Mouse (Mus musculus): Measurements from ENCODE around the gene Aif1. TPM values are rescaled to one million over a fixed set of nuclear protein-coding genes. Genes with fewer than 3 reads are reported as not detected.
"Not testable (repeated sequence)": the region's sequence is repeated elsewhere in the genome, so short reads cannot be mapped to it uniquely, and the experiment has no call there.

Aif1 gene
- total RNA-seq, 2 experiments from 2014 or later = 9.8 to 10.6 TPM

DNA sequence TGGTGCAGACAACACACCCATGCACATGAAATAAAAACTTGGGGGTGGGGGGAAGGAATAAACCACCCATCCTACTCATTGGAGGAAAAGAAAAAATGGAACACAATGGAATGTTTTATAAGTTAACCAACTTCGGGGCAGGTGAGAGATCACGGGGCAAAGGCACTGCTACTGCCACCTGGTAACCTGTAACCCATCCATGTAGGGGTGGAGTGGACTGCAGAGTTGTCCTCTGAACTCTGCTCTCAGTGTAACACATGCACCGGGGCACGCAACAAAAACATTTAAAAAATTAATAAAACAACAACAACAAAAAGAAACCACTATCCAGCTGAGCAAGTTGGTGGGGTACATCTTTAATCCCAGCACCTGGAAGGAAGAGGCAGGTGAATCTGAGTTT lies 23.7 kb downstream of the Aif1 start:
- no peak for DNase-seq (ENCODE audit: low spot score in 2 of 2)

DNA sequence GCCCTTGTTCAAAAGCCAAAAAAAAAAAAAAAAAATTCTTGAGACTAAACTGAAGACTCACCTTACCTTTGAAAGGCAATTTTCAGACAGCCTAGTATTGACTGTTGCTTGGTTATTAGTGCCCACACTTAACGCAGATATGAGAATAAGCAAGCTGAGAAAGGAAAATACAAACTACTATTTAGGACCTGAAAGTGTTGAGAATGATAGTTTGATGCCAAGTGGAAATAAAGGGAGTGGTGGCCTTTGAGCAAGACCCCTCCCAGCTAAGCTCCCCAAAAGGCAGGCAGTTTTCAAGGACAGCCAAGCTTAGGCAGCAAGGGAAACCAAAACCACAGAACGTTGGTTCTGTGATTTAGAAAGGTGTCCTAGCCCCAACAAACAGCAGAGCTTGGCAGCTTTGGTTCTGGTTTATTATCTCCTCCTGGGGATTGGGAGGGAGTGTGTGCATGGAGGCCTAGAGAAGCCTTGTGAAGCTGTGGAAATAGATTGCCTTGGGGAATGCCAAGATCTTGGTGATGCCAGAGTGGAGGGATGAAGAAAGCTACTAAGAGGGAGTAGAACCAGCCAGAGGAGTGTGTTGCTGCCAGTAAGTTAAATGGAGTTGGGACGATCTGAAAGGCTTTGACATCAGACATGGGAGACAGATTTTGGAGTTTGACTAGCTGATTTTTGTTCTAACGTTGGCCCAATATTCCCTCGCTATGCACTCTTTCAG lies 27.8 kb downstream of the Aif1 start:
- DNase-seq (ENCODE audit: low spot score in 2 of 2) = no peak

DNA sequence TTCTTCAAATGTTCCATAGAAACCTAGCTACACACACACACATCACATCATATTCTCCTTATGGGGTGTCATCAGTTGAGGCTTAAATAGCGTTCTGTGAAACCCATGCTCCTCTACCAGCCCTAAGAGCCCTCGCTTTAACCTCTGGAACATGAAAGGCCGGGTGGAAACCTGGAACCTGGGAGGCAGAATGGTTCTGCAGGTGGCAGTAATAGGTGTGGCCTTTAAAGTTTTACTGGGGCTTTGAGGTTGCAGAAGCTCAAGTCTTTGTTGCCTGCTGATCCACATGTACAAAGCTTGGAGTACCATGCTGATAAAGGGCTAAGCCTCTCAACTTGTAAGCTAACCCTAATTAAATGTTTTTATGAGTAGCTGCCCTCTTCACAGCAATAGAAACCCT lies 28.5 kb downstream of the Aif1 start:
- no peak for DNase-seq (ENCODE audit: low spot score in 2 of 2)

DNA sequence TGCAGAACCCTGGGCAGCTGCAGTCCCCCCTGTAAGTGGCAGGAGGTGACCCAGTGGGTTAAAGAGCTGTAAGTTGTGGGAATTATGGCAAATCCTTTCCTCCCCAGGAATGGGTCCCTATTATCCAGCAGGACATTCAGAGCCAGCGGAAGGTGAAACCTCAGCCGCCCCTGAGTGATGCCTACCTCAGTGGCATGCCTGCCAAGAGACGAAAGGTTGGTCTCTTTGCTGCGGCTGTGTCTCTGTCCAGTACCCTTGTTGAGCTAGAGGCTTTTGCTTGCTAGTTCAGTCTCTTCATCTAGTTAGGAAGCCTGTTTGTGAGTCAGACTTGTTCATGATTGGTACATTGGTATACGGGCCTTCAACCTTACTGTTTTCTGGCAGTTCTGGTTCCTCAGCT lies 29.7 kb downstream of the Aif1 start:
- DNase-seq (ENCODE audit: low spot score in 2 of 2) = no peak

DNA sequence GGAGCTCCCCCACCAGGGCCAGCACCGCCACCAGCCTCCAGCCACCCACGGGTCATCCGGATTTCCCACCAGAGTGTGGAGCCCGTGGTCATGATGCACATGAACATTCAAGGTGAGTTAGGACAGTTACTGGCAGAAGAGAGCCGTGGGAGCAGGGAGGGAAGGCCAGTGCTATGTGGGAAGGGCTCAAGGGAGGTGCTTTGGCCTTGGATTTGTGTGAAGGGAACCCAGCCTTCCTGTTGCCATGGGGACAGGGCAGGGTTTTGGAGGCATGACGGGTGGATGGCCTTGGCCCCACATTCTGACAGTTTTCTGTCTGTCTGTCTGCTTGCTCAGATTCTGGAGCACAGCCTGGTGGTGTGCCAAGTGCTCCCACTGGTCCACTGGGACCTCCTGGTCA lies 33.9 kb downstream of the Aif1 start:
- peak in 1 of 2 experiments; percentile 62 for DNase-seq (ENCODE audit: low spot score in 2 of 2)

DNA sequence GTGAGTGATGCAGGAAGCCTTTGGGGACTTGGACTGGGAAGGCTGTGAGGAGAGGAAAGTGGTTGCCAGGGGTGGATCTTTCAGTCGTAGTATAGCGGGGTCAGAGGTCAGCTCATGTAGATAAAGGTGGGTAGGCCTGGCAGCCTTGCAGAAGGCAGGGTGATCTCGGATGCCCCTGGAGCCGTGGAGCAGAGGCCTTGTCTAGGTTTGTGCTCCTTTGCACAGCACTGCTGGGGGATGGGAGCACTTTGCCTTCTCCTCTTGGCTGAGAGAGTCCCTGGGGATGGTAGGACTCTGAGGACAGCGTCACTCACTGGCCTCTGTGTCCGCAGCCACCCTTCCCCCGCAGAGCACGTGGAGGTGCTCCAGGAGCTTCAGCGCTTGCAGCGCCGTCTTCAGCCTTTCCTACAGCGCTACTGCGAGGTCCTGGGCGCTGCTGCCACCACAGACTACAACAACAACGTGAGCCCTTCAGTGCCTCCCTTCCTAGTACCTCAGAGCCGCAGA lies 35.3 kb downstream of the Aif1 start:
- DNase-seq (ENCODE audit: low spot score in 2 of 2) = no peak

DNA sequence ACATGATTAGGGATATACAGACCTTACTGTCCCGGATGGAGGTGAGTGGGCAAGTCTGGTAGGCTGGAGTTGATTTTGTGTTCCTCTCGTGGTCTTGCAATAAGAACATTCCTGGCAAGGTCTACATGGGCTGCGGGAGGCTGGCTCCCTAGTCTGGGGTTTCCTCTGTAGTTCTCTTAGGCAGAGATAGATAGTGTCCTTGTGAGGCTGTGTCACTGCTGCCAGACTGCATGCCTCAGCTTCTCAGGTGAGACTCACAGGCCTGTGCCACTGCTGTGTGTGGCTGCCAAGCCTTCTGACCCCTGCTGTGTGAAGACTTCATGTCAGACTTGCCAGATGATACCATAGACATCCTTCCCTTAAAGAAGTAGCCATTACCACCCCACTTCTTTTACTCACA lies 36.6 kb downstream of the Aif1 start:
- DNase-seq (ENCODE audit: low spot score in 2 of 2) = no peak

DNA sequence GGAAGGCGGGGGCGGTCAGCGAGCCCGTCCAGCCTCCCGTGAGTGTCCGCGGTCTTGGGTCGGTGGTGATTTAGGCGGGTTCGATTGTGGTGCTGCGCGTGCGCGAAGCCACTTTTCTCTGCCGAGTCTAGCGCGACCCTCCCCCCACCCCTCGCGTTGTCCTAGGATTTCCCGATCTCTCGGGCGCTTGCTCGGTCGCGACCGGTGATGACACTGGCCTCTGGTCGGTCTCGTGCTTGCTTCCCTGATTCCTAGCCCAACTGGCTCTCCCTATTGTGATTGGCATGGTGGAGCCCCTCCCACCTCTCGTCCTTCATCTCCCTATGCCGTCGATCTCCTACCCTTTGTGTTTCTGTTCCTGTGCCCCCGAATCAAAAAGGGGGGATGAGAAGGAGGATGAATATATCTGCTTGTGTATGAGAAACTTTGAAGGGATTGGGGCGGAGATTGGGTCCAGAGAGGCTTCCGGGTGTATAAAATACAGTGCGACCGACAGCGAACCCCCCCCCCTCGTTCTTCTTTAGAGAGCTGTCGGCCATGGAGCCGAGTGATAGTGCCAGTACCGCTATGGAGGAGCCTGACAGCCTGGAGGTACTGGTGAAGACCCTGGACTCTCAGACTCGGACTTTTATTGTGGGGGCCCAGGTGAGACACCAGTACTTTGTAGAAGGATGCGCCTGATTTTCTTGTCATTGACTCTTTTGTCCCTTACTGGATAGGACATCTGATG lies 40.1 kb downstream of the Aif1 start:
- DNase-seq (ENCODE audit: low spot score in 2 of 2) = no peak

DNA sequence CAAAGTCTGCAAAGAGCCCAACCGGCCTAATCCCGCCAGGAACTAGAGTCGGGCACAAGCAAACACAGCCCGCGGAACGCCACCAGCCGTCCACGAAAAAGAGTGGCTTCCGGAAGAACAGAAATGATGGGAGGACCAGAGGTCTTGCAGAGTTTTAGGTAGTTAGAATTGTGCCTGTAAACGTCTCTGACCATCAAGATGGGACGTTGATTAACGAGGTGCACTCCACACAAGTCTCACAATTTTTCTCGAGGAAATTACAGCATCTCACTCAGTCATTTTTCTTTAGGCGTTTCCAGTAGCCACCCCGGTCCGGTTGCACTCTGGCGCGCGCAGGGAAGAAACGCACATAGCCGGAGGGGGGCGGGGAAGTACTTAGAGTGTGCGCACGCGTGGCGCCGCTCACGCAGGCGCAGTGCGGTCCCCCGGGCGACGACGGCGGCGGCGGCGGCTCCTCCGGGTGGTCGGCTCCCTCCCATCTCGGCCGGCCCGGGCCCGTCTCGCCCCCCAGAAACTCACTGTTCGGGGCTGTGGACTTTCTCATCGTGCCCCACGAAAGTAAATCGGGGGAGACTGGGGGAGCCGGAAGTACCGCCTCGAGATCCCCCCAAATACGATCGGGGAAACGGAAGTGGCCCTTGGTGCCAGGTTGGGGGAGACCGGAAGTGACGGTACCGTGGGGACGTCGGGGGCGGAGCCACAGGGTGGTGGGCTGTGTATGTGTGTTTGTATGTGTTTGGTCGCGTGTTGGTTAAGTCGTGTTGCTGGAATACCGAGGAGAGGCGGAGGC lies 40.9 kb downstream of the Aif1 start, which contains the start of gene Bag6:
Bag6 (plus strand) TSS at position 378 of the 790 bp plus-strand sequence.
- peak; percentile 91 to 92 for DNase-seq (ENCODE audit: low spot score in 2 of 2)

DNA sequence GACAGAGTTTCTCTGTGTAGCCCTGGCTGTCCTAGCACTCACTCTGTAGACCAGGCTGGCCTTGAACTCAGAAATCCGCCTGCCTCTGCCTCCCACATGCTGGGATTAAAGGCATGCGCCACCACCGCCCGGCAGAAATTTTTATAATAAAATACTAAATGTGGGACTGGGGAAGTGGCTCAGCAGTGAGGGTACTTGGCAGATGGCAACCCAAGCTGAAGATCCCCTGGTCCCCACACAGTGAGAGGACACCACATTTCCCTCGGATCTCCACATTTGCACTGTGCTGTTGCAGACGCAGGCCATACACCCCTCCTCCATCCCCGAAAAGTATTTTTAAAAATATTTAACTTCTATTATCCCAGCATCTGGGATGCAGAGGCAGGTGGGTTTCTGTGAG lies 42.4 kb downstream of the Aif1 start:
- no peak for DNase-seq (ENCODE audit: low spot score in 2 of 2)

DNA sequence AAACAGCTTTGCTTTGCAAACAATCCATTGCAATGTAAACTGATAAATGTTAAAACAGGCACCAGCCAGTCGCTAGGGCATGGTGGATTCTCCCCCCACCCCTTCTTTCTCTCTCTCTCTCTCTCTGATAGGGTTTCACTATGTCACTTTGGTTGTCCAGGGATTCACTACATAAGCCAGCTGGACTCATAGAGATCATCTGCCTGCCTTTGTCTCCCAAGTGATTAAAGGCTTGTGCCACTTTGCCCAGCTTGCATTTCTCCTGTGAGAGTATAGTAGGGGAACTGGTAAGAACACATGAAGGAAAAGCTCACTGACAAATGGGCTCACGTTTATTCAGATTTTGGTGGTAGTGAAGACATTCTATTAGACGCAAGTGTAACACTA lies 43.7 kb downstream of the Aif1 start:
- DNase-seq (ENCODE audit: low spot score in 2 of 2) = no peak

DNA sequence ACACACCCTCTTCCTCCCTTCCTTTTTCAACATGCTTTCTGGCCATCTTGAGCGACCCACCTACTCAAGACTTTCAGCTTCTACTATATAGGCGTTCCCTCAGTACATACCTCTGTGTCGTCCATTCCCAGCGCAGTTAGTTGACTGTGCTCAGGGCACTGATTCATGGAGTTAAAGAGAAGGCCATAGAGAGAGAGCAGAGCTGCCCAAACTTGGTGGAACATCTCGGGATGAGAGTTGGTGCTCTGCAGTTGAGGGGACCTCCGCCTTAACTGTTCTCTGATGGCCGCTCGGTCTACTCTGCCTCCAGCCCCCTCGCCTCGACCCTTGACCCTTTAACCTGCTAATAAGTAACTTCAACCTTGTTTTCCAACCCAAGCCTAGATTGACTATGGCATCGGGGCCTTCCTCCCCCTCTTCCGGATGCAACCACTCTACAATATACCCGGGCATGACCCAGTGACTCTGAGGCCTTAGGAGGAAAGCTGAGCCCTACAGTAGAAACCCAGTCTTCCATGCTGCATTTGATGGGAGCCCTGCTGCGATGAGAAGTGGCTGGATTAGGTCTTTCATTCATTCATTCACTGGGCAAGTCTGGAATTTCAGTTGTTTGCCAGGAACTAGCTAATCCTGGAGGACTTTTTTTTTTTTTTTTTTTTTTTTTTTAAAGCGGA lies 44.2 kb downstream of the Aif1 start, which contains the start of gene Apom:
Apom (minus strand) TSS at position 551 of the 674 bp plus-strand sequence.
- DNase-seq (ENCODE audit: low spot score in 2 of 2) = no peak

DNA sequence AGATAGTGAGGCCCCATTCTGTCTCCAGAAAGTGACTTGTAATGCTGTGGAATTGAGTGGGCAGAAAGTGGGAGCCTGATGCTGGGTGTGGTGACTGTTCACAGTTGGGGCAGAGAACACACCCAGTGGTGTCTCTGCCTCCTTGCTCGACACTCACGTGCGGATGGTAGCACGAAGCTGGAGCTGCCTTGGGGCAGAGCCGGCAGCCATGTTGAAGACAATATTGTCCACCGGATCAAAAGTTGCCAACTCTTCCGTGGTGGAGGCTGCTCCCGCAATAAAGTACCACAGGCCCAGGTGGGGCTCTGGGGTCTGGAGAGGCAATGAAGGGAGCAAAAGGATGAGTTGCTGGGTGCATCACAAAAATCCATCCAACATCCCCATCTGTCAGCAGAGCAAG lies 44.8 kb downstream of the Aif1 start:
- DNase-seq (ENCODE audit: low spot score in 2 of 2) = no peak

DNA sequence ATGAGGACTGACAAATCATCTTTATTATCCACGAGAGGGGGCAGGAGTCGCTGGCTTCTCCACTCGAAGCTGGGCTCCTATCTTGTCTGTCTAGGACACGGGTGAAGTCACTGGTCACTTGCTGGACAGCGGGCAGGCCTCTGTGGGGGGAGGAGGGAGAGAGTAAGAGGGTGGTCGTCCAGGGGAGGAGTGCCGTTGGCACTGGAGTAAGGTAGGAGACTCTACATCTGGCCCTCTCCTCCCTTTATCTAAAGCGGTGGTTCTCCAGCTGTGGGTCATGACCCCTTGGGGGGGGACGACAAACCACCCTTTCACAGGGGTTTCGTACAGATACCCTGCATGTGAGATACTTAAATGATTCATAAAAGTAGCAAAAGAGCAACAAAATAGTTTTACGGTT lies 46.9 kb downstream of the Aif1 start:
- DNase-seq (ENCODE audit: low spot score in 2 of 2) = no peak

DNA sequence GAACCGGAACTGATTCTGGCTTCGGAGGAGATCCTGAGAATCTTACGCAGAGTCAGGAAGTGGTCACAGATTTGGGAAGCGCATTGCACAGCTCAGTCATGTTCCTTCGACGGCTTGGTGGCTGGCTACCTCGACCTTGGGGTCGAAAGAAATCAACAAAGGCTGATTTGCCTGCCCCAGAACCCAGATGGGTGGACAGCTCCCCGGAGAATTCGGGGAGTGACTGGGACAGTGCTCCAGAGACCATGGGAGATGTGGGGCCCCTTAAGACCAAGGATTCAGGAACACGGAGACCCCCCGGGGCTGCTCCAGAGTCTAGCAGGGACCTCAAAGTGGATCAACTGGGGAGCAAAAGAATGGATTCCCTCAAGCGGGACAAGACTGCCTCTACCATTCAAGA lies 48.9 kb downstream of the Aif1 start:
- DNase-seq (ENCODE audit: low spot score in 2 of 2) = no peak

DNA sequence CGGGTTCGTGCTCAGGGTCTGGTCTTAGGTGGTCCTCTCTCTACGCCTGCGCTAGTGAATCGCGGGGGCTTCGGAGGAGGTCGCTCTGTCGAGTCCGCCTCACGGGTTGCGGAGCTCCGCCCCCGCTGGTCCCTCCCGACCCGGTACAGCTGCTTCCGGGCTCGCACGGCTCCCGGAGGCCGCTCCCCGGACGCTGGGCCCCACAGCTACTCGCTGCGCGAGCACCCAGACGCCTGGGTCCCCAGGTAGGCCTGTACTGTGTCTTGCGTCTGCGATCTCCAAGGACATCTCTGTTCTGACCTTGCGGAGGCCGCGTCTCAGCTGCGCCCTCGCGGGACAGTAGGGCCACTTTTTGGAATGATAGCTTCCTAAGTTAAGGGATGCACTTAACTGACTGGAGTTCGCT lies 49.7 kb downstream of the Aif1 start, which contains the start of gene D17H6S53E:
D17H6S53E (plus strand) TSS at position 168 of the 406 bp plus-strand sequence.
- DNase-seq (ENCODE audit: low spot score in 2 of 2) = peak in 1 of 2 experiments; percentile 51

DNA sequence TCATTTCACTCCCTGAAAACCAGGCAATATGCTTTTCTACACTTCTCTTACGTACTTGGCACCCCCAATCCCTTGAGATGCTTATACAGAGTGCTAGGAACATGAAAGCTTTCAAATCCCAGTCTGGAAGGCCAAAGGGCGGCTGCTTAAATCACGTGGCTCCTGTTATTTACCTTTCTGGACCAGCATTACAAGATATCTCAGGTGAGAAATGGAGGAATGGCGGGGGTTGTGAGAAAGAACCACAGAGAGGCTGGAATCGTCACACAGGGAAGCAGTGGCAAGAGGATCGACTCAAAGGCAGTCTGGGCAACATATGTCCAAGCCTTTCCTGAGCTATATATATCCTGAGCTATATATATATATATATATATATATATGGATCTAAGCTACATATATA lies 50.3 kb downstream of the Aif1 start:
- DNase-seq (ENCODE audit: low spot score in 2 of 2) = no peak

DNA sequence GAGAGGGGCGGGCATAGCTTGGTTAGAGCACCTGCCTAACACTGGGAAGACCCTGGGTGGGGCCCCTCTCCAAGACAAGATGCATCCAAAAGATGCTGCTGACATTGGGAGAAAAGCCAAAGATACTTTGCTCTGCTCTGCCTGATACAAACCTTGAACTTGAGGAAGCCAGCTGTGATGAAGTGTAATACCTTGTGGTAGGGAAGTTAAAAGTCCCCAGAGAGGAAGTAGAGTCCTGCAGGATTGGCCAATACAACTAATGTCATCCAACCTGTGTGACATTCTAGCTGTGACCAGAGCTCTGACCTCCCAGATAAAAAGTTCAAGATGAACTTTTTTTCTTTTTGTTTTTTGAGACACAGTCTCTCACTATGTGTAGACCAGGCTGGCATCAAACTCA lies 50.8 kb downstream of the Aif1 start:
- DNase-seq (ENCODE audit: low spot score in 2 of 2) = no peak

DNA sequence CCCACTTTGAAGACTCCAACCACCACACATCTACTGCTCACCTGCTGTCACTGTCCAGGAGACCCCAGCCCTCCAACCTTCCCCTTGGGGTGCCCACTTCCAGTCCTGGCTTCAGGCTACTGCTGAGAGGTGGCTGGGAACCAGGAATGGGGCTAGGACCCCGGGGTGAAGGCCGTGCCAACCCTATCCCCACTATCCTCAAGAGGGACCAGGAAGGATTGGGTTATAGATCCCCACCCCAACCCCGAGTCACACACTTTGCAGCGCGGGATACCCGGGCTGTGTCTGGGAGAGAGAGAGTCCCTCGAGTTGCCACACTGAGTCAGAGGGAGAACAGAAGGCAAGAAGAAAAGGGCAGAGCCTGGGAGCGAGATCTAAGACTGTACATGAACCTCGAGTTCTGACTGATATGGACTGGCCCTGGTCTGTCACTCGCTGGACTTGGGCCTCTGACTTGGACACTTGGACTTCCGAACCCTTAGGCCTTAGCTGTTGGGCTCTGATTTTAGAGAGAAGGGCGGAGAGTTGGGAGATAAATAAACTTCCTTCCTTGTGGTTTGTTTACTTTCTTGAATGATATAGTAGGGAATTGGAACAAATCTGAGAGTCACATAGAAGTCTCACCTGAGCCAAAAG lies 51.5 kb downstream of the Aif1 start:
- DNase-seq (ENCODE audit: low spot score in 2 of 2) = not testable (repeated sequence)

DNA sequence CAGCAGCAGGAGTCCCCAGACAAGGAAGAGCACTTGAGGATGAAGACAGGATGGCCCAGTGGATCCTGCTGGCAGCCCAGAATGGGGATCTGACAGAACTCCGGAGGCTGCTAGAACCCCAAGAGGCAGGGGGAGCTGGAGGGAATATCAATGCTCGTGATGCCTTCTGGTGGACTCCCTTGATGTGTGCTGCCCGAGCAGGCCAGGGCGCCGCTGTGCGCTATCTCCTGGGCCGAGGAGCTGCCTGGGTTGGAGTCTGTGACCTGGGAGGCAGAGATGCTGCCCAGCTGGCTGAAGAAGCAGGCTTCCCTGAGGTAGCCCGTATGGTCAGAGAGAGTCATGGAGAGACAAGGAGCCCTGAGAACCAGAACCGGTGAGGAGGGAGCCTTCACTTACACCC lies 52.6 kb downstream of the Aif1 start:
- not testable (repeated sequence) for DNase-seq (ENCODE audit: low spot score in 2 of 2)

Measured in adrenal gland, postnatal 4 days (tissue).